Mouse (Mus musculus): Measurements from ENCODE around the gene Tenm3. TPM values are rescaled to one million over a fixed set of nuclear protein-coding genes. Genes with fewer than 3 reads are reported as not detected.
"Not testable (repeated sequence)": the region's sequence is repeated elsewhere in the genome, so short reads cannot be mapped to it uniquely, and the experiment has no call there.

The Tenm3 gene
- total RNA-seq, 2 experiments from 2014 or later = 10.4 to 11.8 TPM

- no peak for DNase-seq (ENCODE audit: low spot score)
Observed at GRCm38 (mm10) chr8:48215071-48215501, 628.7 kb downstream of the Tenm3 start.

- DNase-seq (ENCODE audit: low spot score) = no peak
Observed at GRCm38 (mm10) chr8:48214386-48214785, 629.4 kb downstream of the Tenm3 start.

GRCm38 (mm10) chr8:48211931-48212330, 631.8 kb downstream of the Tenm3 start:
- DNase-seq (ENCODE audit: low spot score) = no peak

- DNase-seq (ENCODE audit: low spot score) = peak; percentile 43
Observed at GRCm38 (mm10) chr8:48207567-48207966, 636.2 kb downstream of the Tenm3 start.

- no peak for DNase-seq (ENCODE audit: low spot score)
Observed at GRCm38 (mm10) chr8:48206922-48207321, 636.8 kb downstream of the Tenm3 start.

GRCm38 (mm10) chr8:48204838-48205345, 638.9 kb downstream of the Tenm3 start:
- DNase-seq (ENCODE audit: low spot score) = no peak

GRCm38 (mm10) chr8:48204114-48204837, 639.5 kb downstream of the Tenm3 start:
- peak; percentile 25 for DNase-seq (ENCODE audit: low spot score)

GRCm38 (mm10) chr8:48203611-48204010, 640.1 kb downstream of the Tenm3 start:
- DNase-seq (ENCODE audit: low spot score) = no peak

- no peak for DNase-seq (ENCODE audit: low spot score)
Observed at GRCm38 (mm10) chr8:48203161-48203560, 640.6 kb downstream of the Tenm3 start.

GRCm38 (mm10) chr8:48202632-48203031, 641.1 kb downstream of the Tenm3 start:
- no peak for DNase-seq (ENCODE audit: low spot score)

GRCm38 (mm10) chr8:48199171-48199570, 644.6 kb downstream of the Tenm3 start:
- DNase-seq (ENCODE audit: low spot score) = no peak

GRCm38 (mm10) chr8:48195971-48196370, 647.8 kb downstream of the Tenm3 start:
- no peak for DNase-seq (ENCODE audit: low spot score)

GRCm38 (mm10) chr8:48188586-48188985, 655.2 kb downstream of the Tenm3 start:
- DNase-seq (ENCODE audit: low spot score) = no peak

- DNase-seq (ENCODE audit: low spot score) = no peak
Observed at GRCm38 (mm10) chr8:48183758-48184157, 660.0 kb downstream of the Tenm3 start.

- DNase-seq (ENCODE audit: low spot score) = no peak
Observed at GRCm38 (mm10) chr8:48181000-48181399, 662.8 kb downstream of the Tenm3 start.

- DNase-seq (ENCODE audit: low spot score) = not testable (repeated sequence)
Observed at GRCm38 (mm10) chr8:48180146-48180545, 663.6 kb downstream of the Tenm3 start.

- no peak for DNase-seq (ENCODE audit: low spot score)
Observed at GRCm38 (mm10) chr8:48178993-48179392, 664.8 kb downstream of the Tenm3 start.

- DNase-seq (ENCODE audit: low spot score) = no peak
Observed at GRCm38 (mm10) chr8:48177876-48178275, 665.9 kb downstream of the Tenm3 start.

Data from gastrocnemius, adult 18-20 months (tissue).